Mouse (Mus musculus): ENCODE results near the gene Fopnl. TPM values are rescaled to one million over a fixed set of nuclear protein-coding genes. Genes with fewer than 3 reads are reported as not detected.

Gene Fopnl
- polyA plus RNA-seq, 1 experiment from 2014 or later: 192 TPM

- Histone ChIP-seq H3K4me3 (no peak overlapping the region), H3K9ac (no peak overlapping the region), H3K4me2 (no peak overlapping the region), H3K4me1 (replicated peaks) (no peaks in the 10 kb centered on the region), H3K27me3 (no peaks in the 10 kb centered on the region), H3K27ac (replicated peaks) (no peak overlapping the region), H3K36me3 (no peaks in the 10 kb centered on the region), H3K9me3 (no peaks in the 10 kb centered on the region)
- ATAC-seq (ENCODE audit: low read depth): no peak
- WGBS: 79% methylated on average over 2 of the region's 2 CpGs
Measured at GRCm38 (mm10) chr16:14264504-14264903, 52.7 kb downstream of the Fopnl start.

GRCm38 (mm10) chr16:14263241-14263640, 54.0 kb downstream of the Fopnl start:
- H3K27me3 ChIP-seq: no peaks in the 10 kb centered on the region
- WGBS: 67% methylated on average over 6 of the region's 6 CpGs
- H3K4me2 ChIP-seq: no peak overlapping the region
- no peaks in the 10 kb centered on the region for H3K9me3 ChIP-seq
- no peak for ATAC-seq (ENCODE audit: low read depth)
- no peaks in the 10 kb centered on the region for H3K4me1 ChIP-seq (replicated peaks)
- no peaks in the 10 kb centered on the region for H3K36me3 ChIP-seq
- H3K4me3 ChIP-seq: no peak overlapping the region
- H3K9ac ChIP-seq: no peak overlapping the region
- H3K27ac ChIP-seq (replicated peaks): no peak overlapping the region

- no peaks in the 10 kb centered on the region for H3K4me1 ChIP-seq (replicated peaks)
- H3K4me3 ChIP-seq: no peak overlapping the region
- no peak overlapping the region for H3K27ac ChIP-seq (replicated peaks)
- no peak overlapping the region for H3K9ac ChIP-seq
- H3K36me3 ChIP-seq: no peaks in the 10 kb centered on the region
- no peaks in the 10 kb centered on the region for H3K9me3 ChIP-seq
- no peak overlapping the region for H3K4me2 ChIP-seq
- WGBS: 88% methylated on average over 1 of the region's 1 CpGs
- no peak for ATAC-seq (ENCODE audit: low read depth)
- H3K27me3 ChIP-seq: no peaks in the 10 kb centered on the region
Measured at GRCm38 (mm10) chr16:14262410-14262809, 54.8 kb downstream of the Fopnl start.

GRCm38 (mm10) chr16:14258856-14259255, 58.3 kb downstream of the Fopnl start:
- Histone ChIP-seq H3K27ac (replicated peaks) (no peak overlapping the region), H3K4me3 (no peak overlapping the region), H3K27me3 (no peaks in the 10 kb centered on the region), H3K36me3 (no peaks in the 10 kb centered on the region), H3K9me3 (no peaks in the 10 kb centered on the region), H3K9ac (no peak overlapping the region), H3K4me1 (replicated peaks) (no peaks in the 10 kb centered on the region), H3K4me2 (no peak overlapping the region)
- no peak for ATAC-seq (ENCODE audit: low read depth)
- WGBS: 25% methylated on average over 2 of the region's 2 CpGs

GRCm38 (mm10) chr16:14253586-14253985, 63.6 kb downstream of the Fopnl start:
- Histone ChIP-seq H3K9ac (no peak overlapping the region), H3K4me3 (no peak overlapping the region), H3K36me3 (no peaks in the 10 kb centered on the region), H3K27ac (replicated peaks) (no peak overlapping the region), H3K9me3 (no peaks in the 10 kb centered on the region), H3K4me1 (replicated peaks) (no peaks in the 10 kb centered on the region), H3K4me2 (no peak overlapping the region), H3K27me3 (no peaks in the 10 kb centered on the region)
- no peak for ATAC-seq (ENCODE audit: low read depth)
- WGBS: 86% methylated on average over 3 of the region's 3 CpGs

GRCm38 (mm10) chr16:14252877-14253276, 64.3 kb downstream of the Fopnl start:
- Histone ChIP-seq H3K27ac (replicated peaks) (no peak overlapping the region), H3K36me3 (no peaks in the 10 kb centered on the region), H3K4me2 (no peak overlapping the region), H3K9ac (no peak overlapping the region), H3K27me3 (no peaks in the 10 kb centered on the region), H3K4me3 (no peak overlapping the region), H3K4me1 (replicated peaks) (no peaks in the 10 kb centered on the region), H3K9me3 (no peaks in the 10 kb centered on the region)
- ATAC-seq (ENCODE audit: low read depth): no peak
- WGBS: 82% methylated on average over 4 of the region's 4 CpGs

GRCm38 (mm10) chr16:14249913-14250312, 67.3 kb downstream of the Fopnl start:
- no peak overlapping the region for H3K4me2 ChIP-seq
- no peaks in the 10 kb centered on the region for H3K36me3 ChIP-seq
- H3K4me3 ChIP-seq: no peak overlapping the region
- H3K27me3 ChIP-seq: no peaks in the 10 kb centered on the region
- no peaks in the 10 kb centered on the region for H3K4me1 ChIP-seq (replicated peaks)
- no peak for ATAC-seq (ENCODE audit: low read depth)
- no peaks in the 10 kb centered on the region for H3K9me3 ChIP-seq
- WGBS: 55% methylated on average over 1 of the region's 1 CpGs
- H3K27ac ChIP-seq (replicated peaks): no peak overlapping the region
- no peak overlapping the region for H3K9ac ChIP-seq

Other genes starting within 250 kb of the Fopnl start
- gene Nde1, start 154.1 kb downstream of the Fopnl start, polyA plus RNA-seq (2015; fragmentation: Nextera tagmentation; extraction: Ambion mirVana): 33.4 and 37.7 TPM in 2 replicates
- gene Marf1, start 154.1 kb downstream of the Fopnl start, polyA plus RNA-seq (2015; fragmentation: Nextera tagmentation; extraction: Ambion mirVana): 16.0 and 17.0 TPM in 2 replicates
- gene Myh11, start 26.0 kb downstream of the Fopnl start, polyA plus RNA-seq (2015; fragmentation: Nextera tagmentation; extraction: Ambion mirVana): 0.53 and 0.65 TPM in 2 replicates
- gene Abcc1, start 44.2 kb upstream of the Fopnl start, polyA plus RNA-seq (2015; fragmentation: Nextera tagmentation; extraction: Ambion mirVana): 7.5 and 8.5 TPM in 2 replicates
- gene A630010A05Rik, start 244.9 kb upstream of the Fopnl start, polyA plus RNA-seq (2015; fragmentation: Nextera tagmentation; extraction: Ambion mirVana): not detected in 2 replicates

Measured in neural tube, embryonic 13.5 days (tissue).